Mouse (Mus musculus) MN1 (cell line): ENCODE measurements at regions not wholly inside any gene's neighbourhood (a gene's known extent, or its start where the extent isn't known, plus 50 kb on each side); places are given as distances from the start of the nearest gene placed in this dataset.

Experiments used
- DNase-seq: peaks from one replicate; pipeline ENCODE4 v3.0.0-alpha.2; 2016; ENCODE audit warnings: low spot score

DNA sequence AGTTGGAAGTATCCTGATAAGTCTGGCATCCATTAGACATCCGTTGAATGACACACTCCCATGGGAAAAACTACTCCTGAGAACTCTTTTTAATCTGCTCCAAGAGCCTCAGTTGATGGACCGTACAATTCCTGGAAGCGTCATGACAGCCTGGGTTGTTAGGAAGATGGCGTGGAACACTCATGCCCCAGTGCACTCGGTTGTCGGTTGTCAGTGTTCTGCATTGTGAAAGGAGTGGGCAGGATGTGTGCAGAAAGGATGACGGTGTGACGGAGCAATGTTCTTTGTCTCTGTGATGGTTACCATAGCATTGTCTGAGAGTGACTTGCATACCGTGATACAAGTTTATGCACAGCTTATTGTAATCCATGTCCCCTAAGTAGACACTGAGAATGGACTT is 164.4 kb downstream of the Slc30a10 start:
- no peak for DNase-seq

DNA sequence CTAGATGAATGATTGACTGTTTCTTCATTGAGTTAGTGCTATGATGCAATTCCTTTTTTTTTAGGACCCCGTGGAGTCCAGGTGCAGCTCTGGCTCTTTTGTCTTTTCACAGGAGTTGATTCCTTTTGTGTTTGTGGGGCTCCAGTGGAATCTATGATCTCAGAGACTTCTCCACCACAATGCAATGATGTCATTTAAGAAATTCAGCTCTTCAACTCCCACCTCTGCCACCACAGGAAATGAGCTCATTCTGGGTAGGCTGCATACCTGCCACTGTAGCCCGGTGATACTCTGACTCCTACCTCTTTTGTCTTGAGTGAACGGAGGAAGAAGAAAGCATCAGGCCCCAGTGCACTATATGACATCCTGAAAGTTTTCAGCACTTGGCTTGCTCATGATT is 173.8 kb downstream of the Slc30a10 start:
- DNase-seq: no peak

DNA sequence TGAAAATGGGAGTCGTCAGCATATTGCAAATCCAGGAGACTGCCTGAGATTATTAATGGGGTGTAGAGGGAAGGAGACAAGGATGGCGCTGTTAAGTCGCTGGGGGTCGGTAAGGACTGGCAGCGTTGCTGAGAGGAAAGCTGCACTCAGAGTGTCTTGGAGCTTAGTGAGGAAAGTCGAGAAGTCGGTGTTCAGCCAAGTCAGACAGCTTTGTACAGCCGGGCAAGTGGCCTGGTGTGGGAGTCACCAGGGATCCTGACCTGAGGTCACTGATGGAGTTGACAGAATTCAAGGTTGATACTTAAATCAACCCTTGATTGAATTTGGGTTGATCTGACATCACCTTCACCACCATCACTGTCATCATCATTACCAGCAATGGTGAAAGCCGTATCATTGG is 175.3 kb downstream of the Slc30a10 start:
- DNase-seq: no peak

DNA sequence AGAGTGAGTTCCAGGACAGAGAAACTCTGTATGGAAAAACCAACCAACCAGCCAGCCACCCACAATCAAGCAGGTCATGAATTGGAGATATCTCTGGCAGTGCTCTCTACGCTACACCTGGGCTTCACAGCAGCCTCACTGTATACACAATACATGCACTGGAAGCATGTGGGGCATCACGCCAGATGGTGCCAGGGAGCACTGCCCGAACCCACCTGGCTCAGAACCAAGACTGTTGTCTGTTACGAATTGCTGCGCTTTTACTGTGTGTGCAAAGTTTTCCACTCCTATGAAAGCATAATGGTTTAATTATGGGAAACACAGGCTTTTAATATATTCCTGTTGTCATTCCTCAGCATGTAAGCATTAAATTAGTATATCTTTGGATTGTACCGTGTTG is 184.0 kb downstream of the Slc30a10 start:
- DNase-seq: no peak

DNA sequence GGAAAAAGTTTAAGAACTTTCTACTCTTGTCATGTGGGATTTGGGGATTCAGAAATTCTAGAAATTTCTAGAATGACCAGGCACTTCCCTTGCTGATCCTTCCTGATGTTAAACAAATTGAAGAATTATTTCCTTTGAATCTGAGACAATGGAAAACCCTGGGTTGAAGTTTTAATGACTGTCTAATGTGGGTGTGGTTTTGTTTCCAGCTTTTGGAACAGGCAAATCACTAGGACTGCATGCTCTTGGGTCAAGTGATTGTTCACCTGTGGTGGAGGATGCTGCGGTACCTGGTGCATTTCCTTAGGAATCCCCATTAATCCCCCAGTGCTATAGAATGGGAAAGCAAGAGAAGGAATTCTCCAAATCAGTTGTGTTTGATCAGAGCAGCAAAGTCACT is 184.8 kb downstream of the Slc30a10 start:
- DNase-seq: no peak

DNA sequence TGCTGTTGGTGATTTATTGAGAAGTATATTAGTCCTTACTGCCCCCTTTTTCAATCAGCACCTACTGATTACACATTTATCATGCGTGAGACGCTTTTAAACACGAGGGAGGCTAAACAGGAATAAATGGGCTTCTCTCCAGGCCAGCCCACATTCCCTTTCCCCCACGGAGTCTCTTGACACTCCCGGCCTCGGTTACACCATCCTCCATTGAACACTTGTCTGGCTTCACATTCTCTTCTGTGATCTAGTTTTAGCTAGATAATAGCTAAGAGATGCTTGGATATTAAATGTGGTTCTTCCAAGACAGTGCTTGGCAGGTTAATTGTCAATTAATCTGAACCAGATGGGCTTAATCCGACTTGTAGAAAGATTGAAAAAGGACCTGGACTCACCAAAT is 189.4 kb downstream of the Slc30a10 start:
- DNase-seq: peak; percentile 9

DNA sequence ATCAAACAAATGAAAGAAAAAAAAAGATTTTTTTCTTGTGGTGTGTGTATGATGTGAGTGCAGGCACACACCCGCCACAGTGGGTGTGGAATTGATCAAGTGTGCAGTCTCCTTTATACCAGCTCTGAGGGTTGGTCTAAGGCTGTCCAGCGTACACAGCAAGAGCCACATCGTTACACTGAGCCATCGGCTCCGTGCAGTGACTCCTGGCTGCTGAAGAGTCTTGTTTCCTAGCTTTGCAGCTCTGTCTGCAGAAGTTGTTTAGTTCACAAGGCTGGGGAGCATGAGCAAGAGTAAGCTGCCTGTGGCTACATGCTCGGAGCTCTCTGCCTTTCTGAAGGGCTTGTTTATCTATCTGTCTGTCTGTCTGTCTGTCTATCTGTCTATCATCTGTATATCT is 193.5 kb downstream of the Slc30a10 start:
- DNase-seq: no peak

DNA sequence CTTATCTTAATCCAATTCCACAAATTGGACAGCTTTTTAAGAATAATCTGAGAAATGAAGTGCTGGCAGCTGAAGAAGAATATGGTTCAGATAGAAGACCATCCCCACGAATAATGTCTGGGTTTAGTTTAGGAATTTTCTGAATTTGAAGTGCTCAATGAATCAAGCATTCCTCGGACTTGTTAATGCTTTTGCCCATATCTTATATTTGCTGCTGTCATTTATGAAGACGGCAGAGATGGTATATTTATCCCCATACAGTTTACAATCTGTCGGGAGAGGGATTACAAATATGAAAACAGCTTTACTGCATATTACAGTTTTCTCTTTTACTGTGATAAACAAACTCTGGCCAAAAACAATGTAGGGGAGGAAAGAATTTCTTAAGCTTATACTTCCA is 194.3 kb downstream of the Slc30a10 start:
- DNase-seq: no peak

DNA sequence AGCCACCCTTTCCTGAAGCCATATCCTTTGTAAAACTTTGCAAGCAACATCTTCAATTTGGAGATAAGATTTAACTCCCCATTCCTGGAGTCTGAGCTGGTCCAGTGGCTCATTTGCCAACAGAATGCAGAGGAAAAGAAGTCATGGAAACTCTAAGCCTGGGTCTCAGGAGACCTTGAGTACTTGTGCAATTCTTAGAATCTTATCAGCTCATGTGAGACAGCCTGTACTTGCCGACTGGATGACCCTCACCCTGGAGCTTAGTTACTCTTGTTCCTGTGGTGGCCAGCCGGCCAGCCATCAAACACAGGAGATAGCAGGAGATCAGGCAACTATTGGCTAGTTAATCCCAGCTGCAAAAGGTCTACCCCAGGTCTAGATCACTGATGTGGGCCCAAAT is 196.3 kb downstream of the Slc30a10 start:
- no peak for DNase-seq

DNA sequence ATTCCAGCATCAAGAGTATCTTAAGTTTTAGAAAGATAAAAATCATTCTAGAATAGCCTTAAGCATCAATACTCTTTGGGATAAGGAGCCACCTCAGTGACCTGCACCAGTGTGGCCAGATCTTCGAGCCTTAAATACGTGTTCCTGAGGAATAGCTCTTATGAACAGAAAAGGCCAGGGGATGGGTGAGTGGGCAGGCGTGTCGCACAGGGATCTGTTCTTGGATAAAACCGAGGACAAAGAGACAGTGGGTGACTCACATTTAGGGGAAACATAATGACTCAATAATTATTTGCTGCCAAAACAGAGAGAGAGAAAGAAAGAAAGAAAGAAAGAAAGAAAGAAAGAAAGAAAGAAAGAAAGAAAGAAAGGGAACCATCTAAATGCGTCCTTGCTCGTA is 200.4 kb downstream of the Slc30a10 start:
- DNase-seq: no peak

DNA sequence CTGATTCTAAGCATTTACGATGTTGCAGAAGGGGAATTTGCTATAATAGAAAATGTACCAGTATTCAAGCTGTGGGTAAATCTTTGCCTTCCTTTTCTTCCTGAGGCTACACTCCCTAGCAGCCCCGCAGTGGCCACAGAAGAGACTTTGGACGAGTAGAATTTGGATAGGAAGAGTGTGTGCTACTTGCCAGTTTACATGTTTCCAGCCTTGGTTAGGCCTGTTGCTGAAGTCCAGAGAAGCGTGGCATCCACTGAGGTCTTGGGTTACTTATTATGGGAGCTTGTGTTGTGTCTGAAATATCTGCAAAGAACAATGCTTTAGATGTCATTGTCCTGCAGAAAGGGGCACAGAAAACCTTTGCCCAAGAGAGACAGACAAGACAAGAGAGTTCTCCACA is 200.8 kb downstream of the Slc30a10 start:
- DNase-seq: no peak

DNA sequence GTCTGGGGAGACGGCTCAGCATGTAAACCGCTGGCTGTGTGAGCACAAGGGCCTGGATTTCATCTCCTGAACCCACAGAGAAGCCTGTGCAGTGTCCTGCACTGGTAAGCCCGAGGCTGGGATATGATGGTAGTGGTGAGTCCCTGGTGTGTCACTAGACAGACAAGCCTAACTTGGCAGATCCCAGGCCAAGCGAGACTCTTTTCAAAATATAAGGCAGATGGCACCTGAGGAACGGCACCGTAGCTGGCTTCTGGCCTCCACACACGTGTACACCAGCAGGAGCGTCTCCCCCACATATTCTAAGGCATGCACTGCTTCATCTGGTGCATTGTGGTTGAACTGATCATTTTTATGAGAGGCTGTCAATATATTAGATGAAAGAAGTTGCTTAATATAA is 202.6 kb downstream of the Slc30a10 start:
- DNase-seq: no peak

DNA sequence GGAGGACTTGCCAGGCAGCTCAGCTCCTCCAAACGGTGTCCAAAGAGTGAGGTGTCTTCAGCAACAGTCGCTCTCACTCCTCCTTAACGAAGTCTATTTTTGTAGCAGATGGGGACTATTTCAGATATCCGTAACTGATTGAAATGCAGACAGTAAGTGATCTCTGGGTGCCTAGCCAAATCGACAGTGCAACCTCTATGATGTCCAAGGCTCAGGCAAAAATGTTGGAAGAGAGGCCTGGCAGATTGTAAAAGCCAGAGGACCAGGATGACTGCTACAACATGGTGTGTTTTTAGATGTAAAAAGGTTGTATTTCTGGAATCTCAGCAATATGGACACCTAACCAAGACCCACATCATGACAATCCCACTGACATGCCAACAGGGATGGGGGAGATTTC is 204.8 kb downstream of the Slc30a10 start:
- no peak for DNase-seq

DNA sequence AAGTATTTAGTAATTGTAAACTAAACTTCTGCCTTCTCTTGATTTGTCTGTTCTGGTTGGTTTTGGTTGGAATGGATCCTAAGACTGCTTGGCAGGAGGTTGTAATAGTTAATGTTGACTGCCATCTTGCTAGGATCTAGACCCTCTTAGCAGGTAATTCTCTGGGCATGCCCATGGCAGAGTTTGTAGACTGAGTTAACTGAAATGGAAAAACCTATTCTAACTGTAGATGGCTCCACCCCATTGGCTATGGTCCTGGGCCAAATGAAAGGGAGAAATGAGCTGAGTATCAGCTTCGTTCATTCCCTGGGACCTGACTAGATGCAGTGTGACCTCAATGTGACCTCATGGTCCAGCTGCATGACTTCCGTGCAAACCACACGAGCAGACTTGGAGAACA is 207.7 kb downstream of the Slc30a10 start:
- no peak for DNase-seq

DNA sequence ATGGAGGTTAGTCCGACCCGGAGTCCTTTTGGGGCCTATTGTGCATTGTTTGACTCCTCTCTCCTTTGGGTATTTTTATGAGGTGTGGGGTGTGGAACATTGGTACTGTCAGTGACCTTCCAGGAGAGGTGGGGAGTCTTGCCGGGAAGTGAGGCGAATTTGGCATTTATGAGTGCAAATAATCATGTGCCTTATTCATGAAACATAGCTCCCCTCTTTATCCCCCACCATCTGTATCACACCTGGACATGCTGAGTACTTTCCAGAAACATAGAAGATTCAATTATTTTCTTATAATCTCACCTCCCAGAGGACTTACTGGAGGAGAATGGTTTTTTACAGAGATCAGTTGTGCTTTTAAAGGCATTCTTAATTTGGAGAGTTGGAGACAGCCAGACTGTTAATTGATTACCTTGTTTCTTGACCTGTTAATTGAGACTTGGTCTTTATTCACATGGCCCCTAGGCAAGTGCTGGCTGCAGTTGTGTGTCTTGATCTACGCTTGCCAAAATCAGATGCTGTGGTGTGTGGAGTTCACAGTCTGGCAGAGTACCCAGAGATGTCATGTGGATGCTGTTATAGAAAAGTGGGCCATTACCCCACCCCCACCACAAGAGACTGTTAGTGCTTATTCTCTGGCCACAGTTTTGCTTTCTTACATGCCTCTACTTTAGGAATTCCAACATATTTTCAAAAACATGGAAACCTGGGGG is 215.5 kb downstream of the Slc30a10 start:
- peak; percentile 8 for DNase-seq

DNA sequence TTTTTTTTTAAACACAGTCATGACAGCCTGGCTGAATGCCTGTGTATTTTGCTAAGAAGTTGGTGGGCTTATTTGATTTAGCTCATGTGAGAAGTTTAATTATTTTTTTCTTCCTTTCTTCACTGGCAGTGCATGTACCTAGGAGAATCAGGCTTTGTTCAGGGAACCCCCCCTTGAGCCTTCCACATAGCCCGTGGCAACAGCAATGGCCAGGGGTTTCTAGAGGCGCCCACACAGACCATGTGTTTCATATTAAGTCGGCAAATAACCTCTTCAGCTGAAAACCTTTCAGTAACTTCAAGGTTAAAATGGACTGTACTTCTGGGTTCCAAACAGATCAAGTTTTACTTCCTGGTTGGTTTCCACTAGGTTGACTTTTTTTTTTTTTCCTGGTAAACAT is 218.3 kb downstream of the Slc30a10 start:
- no peak for DNase-seq

DNA sequence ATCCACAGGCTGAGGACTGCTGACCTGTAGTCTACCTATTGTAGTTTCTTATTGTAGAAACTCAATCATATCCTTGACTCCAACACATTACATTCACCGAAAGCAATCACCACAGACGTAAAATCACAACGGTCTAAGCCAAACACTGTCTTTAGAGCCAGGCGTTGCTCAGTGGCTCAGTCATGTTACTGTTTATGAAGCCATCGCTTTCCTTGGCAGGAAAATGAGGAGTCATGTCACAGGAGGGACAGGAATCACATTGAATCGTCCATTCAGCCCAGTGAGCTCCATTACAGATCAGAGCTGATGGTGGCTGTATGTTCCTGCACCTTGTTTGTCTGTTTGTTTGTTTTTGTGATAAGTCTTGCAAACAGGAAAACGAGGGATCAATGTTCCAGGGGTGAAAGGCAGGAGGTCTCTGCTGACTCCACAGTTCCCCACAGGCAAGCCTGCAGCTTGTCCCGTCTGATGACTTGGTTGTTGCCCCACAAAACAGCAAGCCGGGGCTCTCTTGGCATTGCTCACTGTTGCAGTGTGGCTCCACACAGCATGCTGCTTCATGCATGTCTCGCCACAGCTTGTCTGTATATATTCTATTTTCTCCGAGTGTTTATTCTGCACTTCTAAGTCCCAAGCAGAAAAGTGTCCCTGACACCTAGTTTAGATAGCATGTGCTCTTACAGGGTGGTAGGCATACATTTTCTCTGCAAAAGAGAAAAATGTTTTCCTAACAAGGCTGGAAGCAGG is 221.2 kb downstream of the Slc30a10 start:
- DNase-seq: no peak

DNA sequence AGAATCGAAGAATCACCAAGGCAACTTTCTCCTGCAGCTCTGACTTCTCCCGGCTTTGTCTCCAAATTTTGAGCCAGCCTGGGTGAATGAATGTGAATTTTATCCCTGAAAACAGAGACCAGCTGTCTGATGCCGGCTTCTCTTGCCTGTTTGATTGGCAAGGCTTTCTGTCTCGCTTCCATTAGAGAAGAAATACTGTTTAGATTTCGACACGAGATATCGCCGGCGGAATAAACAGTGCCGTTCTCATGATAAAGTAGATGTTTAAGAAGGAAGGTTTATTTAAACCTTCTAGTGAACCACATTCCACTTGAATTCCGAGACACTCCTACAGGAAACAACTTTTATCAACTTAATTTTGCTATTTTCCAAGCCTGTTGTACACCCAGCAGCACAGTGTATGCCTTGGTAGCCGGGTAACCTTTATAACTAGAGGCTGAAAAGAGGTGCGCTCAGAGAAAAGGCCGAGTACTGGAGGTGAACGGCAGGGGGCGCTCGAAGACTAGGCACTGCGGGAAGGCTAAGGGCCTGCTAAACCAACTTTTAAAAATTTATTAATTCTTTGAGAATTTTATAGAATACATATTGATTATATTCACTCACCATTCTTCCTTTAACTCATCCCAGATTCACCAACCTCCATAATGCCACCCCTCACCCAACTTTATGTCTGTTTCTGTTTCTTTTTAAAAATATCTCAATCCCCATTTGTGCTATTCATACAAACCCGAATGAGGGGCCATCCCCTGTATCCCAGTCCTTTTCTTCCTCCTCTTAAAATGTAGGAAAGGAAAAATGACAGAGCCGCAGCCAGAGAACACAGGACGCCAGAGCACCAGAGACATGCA is 227.2 kb downstream of the Slc30a10 start:
- peak; percentile 73 for DNase-seq

DNA sequence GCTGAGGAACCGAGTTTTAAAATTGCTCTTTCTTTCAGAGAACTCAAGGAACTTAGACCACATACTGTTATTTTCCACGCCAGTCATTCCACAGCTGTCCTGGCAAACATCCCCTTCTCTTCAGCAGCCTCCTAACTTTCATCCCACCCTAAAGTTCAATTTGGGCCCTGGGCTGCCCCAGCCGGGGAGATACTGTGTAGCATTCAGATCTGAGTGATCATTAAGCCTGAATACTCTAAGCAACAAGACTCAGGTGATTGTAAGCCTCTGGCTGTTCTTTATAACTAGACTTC is 227.8 kb downstream of the Slc30a10 start:
- no peak for DNase-seq

DNA sequence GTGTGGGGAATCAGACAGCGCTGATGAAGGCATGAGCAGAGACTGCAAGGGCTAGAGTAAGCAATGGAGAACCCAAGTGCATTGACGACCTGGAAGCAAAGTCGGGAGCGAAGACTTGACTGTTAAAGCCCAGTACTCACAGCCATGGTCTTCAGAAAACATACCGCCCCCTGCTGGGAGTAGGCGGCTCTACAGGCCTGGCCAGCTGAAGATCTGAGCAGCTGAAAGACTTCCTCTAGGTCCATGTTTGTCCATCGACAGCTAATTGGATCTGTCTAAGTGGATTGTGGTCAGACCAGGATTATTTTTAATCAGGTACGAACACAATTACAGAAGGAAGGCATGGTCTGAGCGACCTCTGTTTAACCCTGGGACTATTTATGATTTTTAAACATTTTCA is 230.0 kb downstream of the Slc30a10 start:
- DNase-seq: no peak

DNA sequence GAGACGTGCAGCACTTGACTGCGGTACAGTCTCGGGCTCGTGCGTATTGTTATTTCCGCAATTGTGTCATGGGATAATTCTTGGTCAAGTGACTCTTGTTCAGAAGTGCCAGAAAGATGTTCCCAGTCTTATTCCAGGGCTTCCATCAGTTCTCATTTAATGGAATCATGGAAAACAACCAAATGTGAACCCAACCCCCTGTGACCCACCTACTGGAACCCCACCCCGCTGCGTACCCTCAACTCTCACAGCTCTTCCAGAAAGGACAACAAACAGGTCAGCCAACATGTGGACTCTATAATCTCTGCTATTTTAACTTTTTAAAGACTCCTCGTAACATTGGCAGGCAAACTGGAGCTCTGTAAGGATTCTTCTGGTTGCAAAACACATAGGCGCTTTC is 233.9 kb downstream of the Slc30a10 start:
- no peak for DNase-seq

DNA sequence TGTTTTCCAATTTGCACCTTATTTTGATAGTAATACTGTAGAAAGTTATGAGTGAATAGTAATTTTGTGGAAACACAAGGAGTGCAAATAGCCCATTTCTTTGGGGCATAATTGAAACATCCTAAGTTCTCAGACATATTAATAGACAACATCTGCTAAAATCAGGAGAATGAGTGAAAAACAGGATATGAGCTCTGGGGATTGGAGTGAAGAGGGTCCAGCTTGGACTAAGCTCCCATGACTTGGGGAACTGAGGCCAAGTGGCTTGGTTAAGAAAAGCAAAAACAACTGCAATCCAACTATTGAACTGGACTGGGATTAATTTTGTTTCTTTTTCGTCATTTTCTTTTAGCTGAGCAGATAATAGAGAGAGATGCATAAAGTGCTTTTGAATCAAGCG is 240.7 kb downstream of the Slc30a10 start:
- DNase-seq: no peak

DNA sequence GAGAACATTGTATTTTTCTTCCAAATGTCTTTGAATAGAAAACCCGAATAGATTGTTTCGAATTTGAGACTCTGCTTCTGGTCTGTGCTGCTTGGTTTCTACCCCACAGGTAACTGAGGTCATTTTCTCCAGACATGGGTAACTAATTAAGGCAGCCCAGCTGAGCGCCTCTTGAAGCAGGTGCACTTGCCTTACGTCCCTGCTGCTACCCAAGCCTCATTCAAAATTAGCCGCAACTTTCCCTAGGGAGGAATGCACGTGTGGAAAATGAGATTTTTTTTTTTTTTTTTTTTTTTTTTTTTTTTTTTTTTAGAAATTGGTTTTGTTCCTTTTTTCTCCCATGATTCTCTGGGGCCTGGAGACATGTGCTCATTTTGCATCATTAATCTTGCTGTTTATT is 245.1 kb downstream of the Slc30a10 start:
- DNase-seq: no peak
